Comparison of ENCODE assay signal across 8 mouse cellular contexts in genomic region chr2:51981630-51982029, GRCm38 (mm10). TPM values are rescaled to one million over a fixed set of nuclear protein-coding genes. Genes with fewer than 3 reads are reported as not detected.
DNase-seq lines count a peak whose midpoint lies in the region; ATAC-seq lines count a peak whose summit lies in the region.

No protein-coding gene starts in this region.

- H3K27me3 ChIP-seq in neural tube, embryonic 14.5 days (ENCODE audit: control insufficient read depth, insufficient read depth, low read length), result no peaks in the 10 kb centered on the region

- H3K27ac ChIP-seq in neural tube, embryonic 14.5 days (ENCODE audit: low read depth, low read length), result peak overlapping the region; percentile 44

- no peaks in the 10 kb centered on the region for H3K9me3 ChIP-seq in neural tube, embryonic 14.5 days (ENCODE audit: control insufficient read depth, low read length)

- H3K36me3 ChIP-seq in neural tube, embryonic 14.5 days (ENCODE audit: control insufficient read depth, insufficient read depth, low read length), result no peaks in the 10 kb centered on the region

- H3K4me2 ChIP-seq in neural tube, embryonic 14.5 days (ENCODE audit: low read depth, low read length), result no peak overlapping the region

- H3K9ac ChIP-seq in neural tube, embryonic 14.5 days (replicated peaks; ENCODE audit: low read depth, low read length), result no peak overlapping the region

- peak; percentile 56 to 62 for DNase-seq in cerebellum, postnatal 14 days
- no peak for DNase-seq in cerebellum, adult 11-12 months
- peak; percentile 12 for DNase-seq in embryo, embryonic 10.5 days (ENCODE audit: low spot score)
- DNase-seq in liver (peak; percentile 9), adipocyte (ENCODE audit: low spot score) (no peak)
- no peak for DNase-seq in ovary, adult 18-20 months (ENCODE audit: low spot score)

- no peaks in the 10 kb centered on the region for H3K4me1 ChIP-seq in neural tube, embryonic 14.5 days (ENCODE audit: control insufficient read depth, insufficient read depth, low read length)

- ATAC-seq in hematopoietic stem cell, adult 5-6 weeks (replicated peaks in 1 of 2; ENCODE audit: insufficient read depth in 1 of 2, low FRiP score in 2 of 2, low TSS enrichment in 1 of 2, low read depth in 1 of 2, poor library complexity in 2 of 2, severe bottlenecking in 2 of 2), result peak; percentile 71 to 75
- ATAC-seq in neural tube, embryonic 14.5 days (ENCODE audit: low read depth), result no peak

- 55% methylated on average over 11 of the region's 11 CpGs for WGBS in neural tube, embryonic 14.5 days

- no peak overlapping the region for H3K4me3 ChIP-seq in neural tube, embryonic 14.5 days (ENCODE audit: low read depth, low read length)

RNA-seq across cellular contexts. Expression of gene Nmi, which starts 8.3 kb away (rescaled TPM):
- 96.4 and 128 TPM in 2 replicates for total RNA-seq in hematopoietic stem cell, adult 5-6 weeks (2017)
- polyA plus RNA-seq in neural tube, embryonic 14.5 days (2014; fragmentation: Nextera tagmentation; extraction: Ambion mirVana), result 2.7 and 3.9 TPM in 2 replicates

RNA-seq across cellular contexts. Expression of gene Rbm43, which starts 46.7 kb away (rescaled TPM):
- 56.7 and 70.0 TPM in 2 replicates for total RNA-seq in hematopoietic stem cell, adult 5-6 weeks (2017)
- 4.8 and 5.8 TPM in 2 replicates for polyA plus RNA-seq in neural tube, embryonic 14.5 days (2014; fragmentation: Nextera tagmentation; extraction: Ambion mirVana)

RNA-seq across cellular contexts. Expression of gene Tnfaip6, which starts 56.2 kb away (rescaled TPM):
- 1.2 TPM in 1 of 2 replicates, not detected in the other for total RNA-seq in hematopoietic stem cell, adult 5-6 weeks (2017)
- 3.6 and 4.0 TPM in 2 replicates for polyA plus RNA-seq in neural tube, embryonic 14.5 days (2014; fragmentation: Nextera tagmentation; extraction: Ambion mirVana)

Comparison
In these comparisons a context has a peak if more than half of its experiments do, and no peak if none do; other contexts are left out.
1. DNase-seq: peak in cerebellum, postnatal 14 days (2 of 2), embryo, embryonic 10.5 days (single experiment) and liver (single experiment); none in cerebellum, adult 11-12 months (single experiment), adipocyte (single experiment) and ovary, adult 18-20 months (single experiment).